Mouse (Mus musculus): ENCODE results near the gene B4gat1. TPM values are rescaled to one million over a fixed set of nuclear protein-coding genes. Genes with fewer than 3 reads are reported as not detected.

The B4gat1 gene
- polyA plus RNA-seq, 1 experiment = 104 TPM

GRCm38 (mm10) chr19:5016782-5017181, 21.8 kb upstream of the B4gat1 start:
- TF ChIP-seq CTCF (IDR thresholded peaks at IDR 0.05; ENCODE audit: borderline replicate concordance, insufficient read depth, low read depth, low read length) (peak; percentile 78), POLR2A (IDR thresholded peaks at IDR 0.05; ENCODE audit: borderline replicate concordance, insufficient read depth, low read length) (no peak)
- H3K27ac ChIP-seq (ENCODE audit: insufficient read depth, low read length) = no peak overlapping the region

DNA sequence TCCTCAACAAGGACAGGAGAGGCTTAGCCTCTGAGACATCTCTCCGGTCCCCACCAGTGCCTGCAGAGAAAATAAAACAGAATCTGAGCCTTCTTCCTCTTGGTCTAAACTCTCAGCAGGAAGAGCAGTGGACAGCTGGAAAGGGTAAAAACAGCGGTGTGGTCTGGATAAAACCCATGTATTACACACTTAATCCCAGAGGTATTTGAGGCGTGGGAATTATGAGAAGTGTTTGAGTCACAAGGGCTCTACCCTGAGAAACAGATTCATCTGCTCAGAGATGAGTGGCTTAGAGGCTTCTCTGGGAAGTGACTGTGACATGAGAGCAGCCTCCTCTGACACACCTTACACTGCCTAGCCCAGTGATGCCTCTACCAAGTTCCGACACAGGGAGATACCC, 21.0 kb upstream of the B4gat1 start:
- Histone ChIP-seq H3K27me3 (ENCODE audit: control insufficient read depth, insufficient read depth, low read length) (no peaks in the 10 kb centered on the region), H3K4me1 (ENCODE audit: control insufficient read depth, insufficient read depth, low read length) (no peaks in the 10 kb centered on the region), H3K4me3 (replicated peaks; ENCODE audit: insufficient read depth, low read depth, low read length) (no peak overlapping the region), H3K27ac (ENCODE audit: insufficient read depth, low read length) (no peak overlapping the region)
- no peak for DNase-seq
- WGBS = 82% methylated on average over 4 of the region's 4 CpGs
- no peak for TF ChIP-seq POLR2A (IDR thresholded peaks at IDR 0.05; ENCODE audit: borderline replicate concordance, insufficient read depth, low read length)
- no peak for TF ChIP-seq CTCF (IDR thresholded peaks at IDR 0.05; ENCODE audit: borderline replicate concordance, insufficient read depth, low read depth, low read length)

More at GRCm38 (mm10) chr19:5016782-5017181, 21.8 kb upstream of the B4gat1 start:
- Histone ChIP-seq H3K4me3 (replicated peaks; ENCODE audit: insufficient read depth, low read depth, low read length) (no peak overlapping the region), H3K4me1 (ENCODE audit: control insufficient read depth, insufficient read depth, low read length) (no peaks in the 10 kb centered on the region), H3K27me3 (ENCODE audit: control insufficient read depth, insufficient read depth, low read length) (no peaks in the 10 kb centered on the region)
- peak; percentile 74 to 76 for DNase-seq
- WGBS = 20% methylated on average over 12 of the region's 12 CpGs

DNA sequence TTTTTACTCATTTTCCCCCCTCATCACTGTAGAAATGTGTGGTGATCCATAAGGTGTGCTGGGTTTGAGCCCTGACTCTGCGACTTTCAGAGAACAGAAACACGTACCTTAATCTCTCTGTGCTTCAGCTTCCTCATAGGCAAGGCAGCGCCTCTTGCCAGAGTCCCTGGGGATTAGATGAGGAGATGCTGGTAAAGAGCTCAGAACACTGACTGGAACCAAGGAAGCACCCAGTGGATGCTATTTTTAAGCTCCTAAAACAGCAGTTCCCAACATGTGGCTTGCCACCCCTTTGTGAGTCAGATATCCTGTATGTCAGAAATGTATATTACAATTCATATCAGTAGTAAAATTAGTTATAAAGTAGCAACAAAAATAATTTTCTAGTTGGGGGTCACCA, 20.4 kb upstream of the B4gat1 start:
- 82% methylated on average over 3 of the region's 3 CpGs for WGBS
- no peak for TF ChIP-seq POLR2A (IDR thresholded peaks at IDR 0.05; ENCODE audit: borderline replicate concordance, insufficient read depth, low read length)
- TF ChIP-seq CTCF (IDR thresholded peaks at IDR 0.05; ENCODE audit: borderline replicate concordance, insufficient read depth, low read depth, low read length) = no peak
- Histone ChIP-seq H3K27me3 (ENCODE audit: control insufficient read depth, insufficient read depth, low read length) (no peaks in the 10 kb centered on the region), H3K4me3 (replicated peaks; ENCODE audit: insufficient read depth, low read depth, low read length) (no peak overlapping the region), H3K4me1 (ENCODE audit: control insufficient read depth, insufficient read depth, low read length) (no peaks in the 10 kb centered on the region), H3K27ac (ENCODE audit: insufficient read depth, low read length) (no peak overlapping the region)
- no peak for DNase-seq

GRCm38 (mm10) chr19:5021416-5021815, 17.2 kb upstream of the B4gat1 start:
- 49% methylated on average over 2 of the region's 2 CpGs for WGBS
- Histone ChIP-seq H3K4me3 (replicated peaks; ENCODE audit: insufficient read depth, low read depth, low read length) (no peak overlapping the region), H3K27me3 (ENCODE audit: control insufficient read depth, insufficient read depth, low read length) (no peaks in the 10 kb centered on the region), H3K27ac (ENCODE audit: insufficient read depth, low read length) (no peak overlapping the region), H3K4me1 (ENCODE audit: control insufficient read depth, insufficient read depth, low read length) (no peaks in the 10 kb centered on the region)
- DNase-seq = no peak
- TF ChIP-seq POLR2A (IDR thresholded peaks at IDR 0.05; ENCODE audit: borderline replicate concordance, insufficient read depth, low read length) (no peak), CTCF (IDR thresholded peaks at IDR 0.05; ENCODE audit: borderline replicate concordance, insufficient read depth, low read depth, low read length) (no peak)

DNA sequence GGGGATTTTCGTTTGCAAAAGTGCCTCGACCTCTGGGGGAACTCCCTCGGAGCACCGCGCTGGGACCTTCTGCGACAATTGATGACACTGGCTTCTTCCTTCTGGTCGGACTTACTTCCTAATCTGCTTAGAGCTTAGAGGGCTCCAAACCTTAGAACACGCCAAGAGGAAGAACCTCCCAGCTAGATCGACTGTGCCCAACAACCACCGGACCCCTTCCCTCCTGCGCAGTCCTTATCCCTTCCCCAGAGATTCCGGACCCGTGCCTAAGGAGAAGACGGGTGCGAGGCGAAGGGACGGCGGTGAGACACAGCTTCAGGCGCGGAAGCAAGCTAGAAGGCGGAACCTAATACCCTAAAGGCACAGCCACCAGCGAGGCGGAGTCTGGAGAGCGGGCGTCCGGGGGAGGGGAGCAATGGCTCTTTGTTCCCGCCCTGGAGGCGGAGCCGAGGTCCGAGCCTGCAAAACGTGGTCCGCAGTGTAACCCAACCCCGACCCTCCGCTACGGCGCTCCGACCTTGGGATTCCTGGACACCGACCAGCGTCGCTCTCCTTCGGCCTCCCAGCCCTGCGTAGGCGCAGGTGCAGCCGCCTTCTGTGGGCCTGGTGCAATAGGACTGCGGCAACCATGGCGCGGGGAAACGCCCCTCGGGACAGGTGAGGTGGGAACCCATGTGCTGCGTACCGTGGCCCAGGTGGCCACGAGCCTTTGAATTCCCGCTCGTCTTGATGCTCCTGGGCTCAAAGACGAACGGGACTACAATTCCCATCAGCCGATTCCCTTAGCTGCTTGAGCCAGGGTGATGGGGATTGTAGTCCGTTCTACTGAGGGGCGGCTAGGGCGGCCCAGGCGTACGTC, 14.8 kb upstream of the B4gat1 start, which contains the start of gene Slc29a2:
Gene Slc29a2 (plus strand): TSS at position 240 of the 859 bp plus-strand sequence.
- under 1% methylated on average over 62 of the region's 62 CpGs for WGBS
- peak; percentile 93 to 94 for DNase-seq
- Histone ChIP-seq H3K4me1 (ENCODE audit: control insufficient read depth, insufficient read depth, low read length) (no peaks in the 10 kb centered on the region), H3K27ac (ENCODE audit: insufficient read depth, low read length) (peak within 1 kb of the TSS; percentile 32), H3K4me3 (replicated peaks; ENCODE audit: insufficient read depth, low read depth, low read length) (peak within 1 kb of the TSS; percentile 81), H3K27me3 (ENCODE audit: control insufficient read depth, insufficient read depth, low read length) (no peaks in the 10 kb centered on the region)
- TF ChIP-seq POLR2A (IDR thresholded peaks at IDR 0.05; ENCODE audit: borderline replicate concordance, insufficient read depth, low read length) (peak; percentile 84), CTCF (IDR thresholded peaks at IDR 0.05; ENCODE audit: borderline replicate concordance, insufficient read depth, low read depth, low read length) (no peak)

DNA sequence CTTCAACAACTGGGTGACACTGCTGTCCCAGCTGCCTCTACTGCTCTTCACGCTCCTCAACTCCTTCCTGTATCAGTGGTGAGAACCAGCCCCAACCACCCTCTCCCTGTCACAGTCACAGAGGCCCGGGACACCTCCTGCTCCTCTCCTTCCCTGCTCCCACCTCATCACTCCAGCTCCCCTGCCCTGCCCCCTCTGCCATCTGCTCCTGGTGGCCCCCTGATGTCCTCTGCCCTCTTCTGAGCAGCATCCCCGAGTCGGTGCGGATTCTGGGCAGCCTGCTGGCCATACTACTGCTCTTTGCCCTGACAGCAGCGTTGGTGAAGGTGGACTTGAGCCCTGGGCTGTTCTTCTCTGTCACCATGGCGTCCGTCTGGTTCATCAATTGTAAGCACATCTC, 12.5 kb upstream of the B4gat1 start:
- Histone ChIP-seq H3K27ac (ENCODE audit: insufficient read depth, low read length) (no peak overlapping the region), H3K4me1 (ENCODE audit: control insufficient read depth, insufficient read depth, low read length) (no peaks in the 10 kb centered on the region), H3K4me3 (replicated peaks; ENCODE audit: insufficient read depth, low read depth, low read length) (no peak overlapping the region), H3K27me3 (ENCODE audit: control insufficient read depth, insufficient read depth, low read length) (no peaks in the 10 kb centered on the region)
- no peak for TF ChIP-seq CTCF (IDR thresholded peaks at IDR 0.05; ENCODE audit: borderline replicate concordance, insufficient read depth, low read depth, low read length)
- no peak for TF ChIP-seq POLR2A (IDR thresholded peaks at IDR 0.05; ENCODE audit: borderline replicate concordance, insufficient read depth, low read length)
- DNase-seq = no peak
- WGBS = 36% methylated on average over 8 of the region's 8 CpGs

DNA sequence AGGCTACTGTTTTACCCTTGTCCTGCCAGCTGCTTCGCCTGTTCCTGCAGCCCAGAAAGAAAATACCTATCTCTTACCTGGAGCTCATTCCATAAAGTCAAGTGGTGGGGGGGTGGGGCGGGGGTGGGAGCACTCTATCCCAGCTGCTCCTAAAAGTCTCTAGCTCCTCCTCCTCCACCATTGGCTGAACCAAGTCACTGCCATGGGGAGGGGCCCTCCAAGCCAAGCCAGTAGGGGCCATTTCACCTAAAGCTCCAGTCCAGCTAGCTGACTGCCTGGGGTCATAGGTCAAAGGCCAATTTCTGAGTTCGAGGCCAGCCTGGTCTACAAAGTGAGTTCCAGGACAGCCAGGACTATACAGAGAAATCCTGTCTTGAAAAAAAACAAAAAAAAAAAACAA, 5.9 kb upstream of the B4gat1 start:
- no peak overlapping the region for H3K27ac ChIP-seq (ENCODE audit: insufficient read depth, low read length)
- H3K4me3 ChIP-seq (replicated peaks; ENCODE audit: insufficient read depth, low read depth, low read length) = no peak overlapping the region
- WGBS = 80% methylated on average over 3 of the region's 3 CpGs
- no peaks in the 10 kb centered on the region for H3K27me3 ChIP-seq (ENCODE audit: control insufficient read depth, insufficient read depth, low read length)
- H3K4me1 ChIP-seq (ENCODE audit: control insufficient read depth, insufficient read depth, low read length) = no peaks in the 10 kb centered on the region
- no peak for DNase-seq
- TF ChIP-seq POLR2A (IDR thresholded peaks at IDR 0.05; ENCODE audit: borderline replicate concordance, insufficient read depth, low read length) (no peak), CTCF (IDR thresholded peaks at IDR 0.05; ENCODE audit: borderline replicate concordance, insufficient read depth, low read depth, low read length) (no peak)

DNA sequence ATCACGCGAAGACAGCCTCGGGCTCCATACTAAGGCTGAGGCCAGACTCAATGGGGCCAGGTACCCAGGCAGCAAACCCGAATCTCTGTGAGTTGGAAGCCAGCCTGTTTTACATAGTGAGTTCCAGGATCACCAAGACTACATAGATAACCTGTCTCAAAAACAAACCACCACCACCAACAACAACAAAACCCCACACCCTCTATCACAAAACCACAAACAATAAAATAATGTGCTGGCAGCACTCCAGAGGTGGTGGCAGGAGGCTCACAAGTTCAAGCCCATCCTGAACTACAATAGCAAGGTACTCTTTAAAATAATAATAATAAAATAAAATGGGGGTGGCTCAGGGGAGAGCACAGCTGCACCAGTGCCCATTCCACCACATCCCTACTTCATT, 2.0 kb upstream of the B4gat1 start:
- DNase-seq = no peak
- Histone ChIP-seq H3K4me1 (ENCODE audit: control insufficient read depth, insufficient read depth, low read length) (no peaks in the 10 kb centered on the region), H3K4me3 (replicated peaks; ENCODE audit: insufficient read depth, low read depth, low read length) (no peak overlapping the region), H3K27ac (ENCODE audit: insufficient read depth, low read length) (no peak overlapping the region), H3K27me3 (ENCODE audit: control insufficient read depth, insufficient read depth, low read length) (no peaks in the 10 kb centered on the region)
- 77% methylated on average over 4 of the region's 4 CpGs for WGBS
- no peak for TF ChIP-seq POLR2A (IDR thresholded peaks at IDR 0.05; ENCODE audit: borderline replicate concordance, insufficient read depth, low read length)
- no peak for TF ChIP-seq CTCF (IDR thresholded peaks at IDR 0.05; ENCODE audit: borderline replicate concordance, insufficient read depth, low read depth, low read length)

Measured in cerebellum, adult 2 months (tissue).